Mouse (Mus musculus): ENCODE results near the gene Bri3.

Gene Bri3

DNA sequence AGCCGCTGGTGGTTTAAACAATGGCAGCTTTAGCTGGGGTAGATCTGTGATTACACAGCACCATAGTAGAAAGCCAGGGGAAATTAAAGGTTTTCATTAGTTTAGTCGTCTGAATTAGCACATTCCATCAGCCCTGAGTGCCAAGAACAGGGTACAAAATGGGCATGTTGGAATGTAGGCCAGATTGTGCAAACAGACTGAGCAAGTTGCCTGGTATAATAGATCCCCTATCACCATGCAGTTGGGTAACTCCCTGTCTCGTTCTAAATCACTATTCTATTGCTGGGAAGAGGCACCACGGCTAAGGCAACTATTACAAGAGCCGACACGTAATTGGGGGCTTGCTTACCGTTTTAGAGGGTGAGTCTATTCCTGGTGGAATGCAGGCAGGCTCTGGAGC, 9.5 kb upstream of the Bri3 start:
- DNase-seq = no peak

DNA sequence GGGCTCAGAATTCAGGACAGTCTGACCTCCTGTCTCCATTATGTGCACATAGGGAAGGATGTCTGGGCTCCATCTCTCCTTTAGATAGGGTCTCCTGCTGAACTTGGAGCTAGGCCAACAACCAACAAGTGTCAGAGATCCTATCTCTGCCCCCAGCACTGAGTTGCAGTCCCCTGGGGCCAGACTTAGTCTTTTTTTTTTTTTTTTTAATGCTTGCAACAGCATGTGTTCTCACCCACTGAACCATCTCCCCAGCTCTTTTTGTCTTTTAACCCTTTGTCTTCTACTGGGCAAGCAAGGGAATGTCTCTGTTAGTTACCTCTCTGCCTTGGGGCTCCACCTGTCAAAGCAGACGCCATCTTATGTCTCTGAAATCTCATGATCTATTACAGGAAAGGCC, 5.3 kb upstream of the Bri3 start:
- DNase-seq = no peak

DNA sequence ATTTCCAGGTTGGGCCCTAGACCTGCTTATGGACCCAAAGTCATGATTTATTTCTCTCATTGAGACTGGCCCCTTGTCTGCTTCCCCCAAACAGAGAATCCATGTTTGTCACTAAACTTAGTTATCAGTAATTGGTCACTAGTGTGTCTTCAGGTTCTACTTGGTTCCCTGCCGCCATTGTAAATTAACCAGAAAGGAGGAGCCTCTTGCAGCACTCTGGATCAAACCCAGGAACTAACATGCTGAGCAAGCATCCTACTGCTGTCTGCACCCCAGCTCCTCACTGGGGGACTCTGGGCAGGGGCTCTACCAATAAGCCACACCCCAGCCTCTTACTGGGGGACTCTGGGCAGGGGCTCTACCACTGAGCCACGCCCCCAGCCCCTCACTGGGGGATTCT, 1.4 kb downstream of the Bri3 start:
- no peak for DNase-seq

DNA sequence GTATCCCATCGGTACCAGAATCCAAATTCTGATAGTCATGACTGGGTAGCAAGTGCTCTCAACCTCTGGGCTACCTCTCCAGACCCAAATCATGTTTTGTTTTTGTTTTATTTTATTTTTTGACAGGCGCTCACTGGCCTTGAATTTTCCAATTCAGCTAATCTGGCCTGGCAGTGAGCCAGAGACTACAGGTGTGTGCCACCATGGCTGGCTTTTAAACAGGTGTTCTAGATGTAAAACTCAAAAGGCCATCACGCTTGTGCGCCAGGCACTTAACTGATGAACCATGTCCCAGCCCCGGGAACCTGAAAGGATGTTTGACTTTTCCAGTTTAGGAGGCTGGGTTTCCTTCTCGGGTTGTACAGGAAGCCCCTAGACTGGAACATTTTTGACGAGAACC, 2.4 kb downstream of the Bri3 start:
- no peak for DNase-seq

DNA sequence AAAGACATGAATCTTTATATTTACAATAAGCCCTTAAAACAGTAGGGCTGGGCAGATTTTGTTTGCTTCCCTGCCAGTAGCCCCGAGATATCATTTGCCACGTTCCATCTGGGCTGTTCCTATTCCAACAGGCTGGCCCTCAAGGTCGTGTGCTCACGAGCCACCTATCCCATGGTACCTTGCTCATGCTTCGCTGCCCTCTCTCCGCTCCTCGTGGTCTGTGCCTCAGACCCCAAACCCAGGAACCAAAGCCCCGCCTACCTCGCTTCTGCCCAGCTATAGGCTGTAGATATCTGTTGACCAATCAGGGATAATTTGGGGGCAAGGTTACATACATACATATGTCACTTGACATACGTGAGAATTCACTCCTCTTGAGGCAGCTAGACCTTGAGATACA, 3.1 kb downstream of the Bri3 start:
- DNase-seq = no peak

DNA sequence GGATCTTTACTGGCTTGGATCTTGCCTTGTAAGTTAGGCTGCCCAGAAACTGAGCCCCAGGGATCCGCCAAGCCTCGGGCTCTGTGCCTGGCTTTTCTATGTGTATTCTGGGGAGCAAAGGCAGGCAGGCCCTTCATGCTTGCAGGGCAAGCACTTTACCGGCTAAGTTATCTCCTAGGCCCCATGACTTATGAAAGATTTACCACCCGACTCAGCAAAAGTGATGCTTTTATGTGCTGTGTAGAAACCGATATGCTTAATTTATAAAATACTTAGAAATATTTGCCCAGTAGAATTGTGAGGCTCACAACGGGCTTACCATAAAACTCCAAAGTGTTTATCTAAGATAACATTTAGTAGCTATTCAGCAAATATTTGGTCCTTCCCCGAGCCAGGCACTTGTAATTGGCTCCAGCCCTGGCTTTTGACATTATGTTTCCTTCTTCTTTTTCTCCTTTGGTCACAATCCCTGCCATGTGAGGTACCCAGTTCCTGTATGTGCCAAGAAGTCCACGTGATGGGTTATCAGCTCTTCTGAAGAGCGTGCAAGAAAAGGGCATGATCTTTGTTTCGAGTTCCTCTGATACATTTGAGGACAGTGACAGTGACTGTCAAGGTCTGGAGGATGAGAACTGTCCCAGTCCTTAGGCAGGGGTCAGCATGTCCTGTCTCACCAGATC, 3.8 kb downstream of the Bri3 start:
- DNase-seq = no peak

DNA sequence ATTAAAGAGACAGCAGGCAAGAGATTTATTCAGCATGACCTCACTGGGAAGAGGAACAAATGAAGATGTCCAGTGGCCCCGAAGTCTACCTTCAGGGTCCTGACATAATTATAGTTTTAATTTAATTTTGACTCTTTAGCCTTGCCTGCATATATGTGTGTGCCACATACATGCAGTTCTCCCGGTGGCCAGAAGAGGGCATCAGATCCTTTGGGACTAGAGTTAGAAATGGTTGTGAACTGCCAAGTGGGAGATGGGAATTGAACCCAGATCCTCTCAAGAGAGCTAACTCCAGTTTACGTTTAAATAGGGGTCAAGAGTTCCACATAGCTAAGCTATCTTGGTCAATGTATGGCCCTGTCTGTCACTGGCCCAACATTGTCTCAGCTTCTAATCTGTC, 5.6 kb downstream of the Bri3 start:
- DNase-seq = no peak

- no peak for DNase-seq
Measured at GRCm38 (mm10) chr5:144251876-144252577, 7.8 kb downstream of the Bri3 start.

DNA sequence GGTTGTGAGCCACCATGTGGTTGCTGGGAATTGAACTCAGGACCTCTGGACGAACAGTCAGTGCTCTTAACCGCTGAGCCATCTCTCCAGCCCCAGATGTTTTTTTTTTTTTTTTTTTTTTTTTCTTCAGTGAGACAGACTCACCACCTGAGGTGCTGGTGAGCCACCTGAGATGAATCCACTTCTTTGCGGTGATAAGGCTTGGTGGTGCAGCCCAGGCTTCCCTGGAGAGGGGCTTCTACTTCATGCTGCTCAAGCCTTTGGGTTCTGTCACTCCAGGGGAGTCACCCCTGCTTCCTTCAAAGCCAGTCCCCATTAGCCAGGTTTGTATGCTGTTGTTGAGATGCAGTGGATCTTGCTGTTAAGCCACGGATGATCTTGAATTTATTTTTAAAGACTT, 9.0 kb downstream of the Bri3 start:
- peak in 1 of 2 experiments; percentile 25 for DNase-seq

- DNase-seq = peak; percentile 33 to 57
Measured at GRCm38 (mm10) chr5:144254122-144254810, 10.0 kb downstream of the Bri3 start.

DNA sequence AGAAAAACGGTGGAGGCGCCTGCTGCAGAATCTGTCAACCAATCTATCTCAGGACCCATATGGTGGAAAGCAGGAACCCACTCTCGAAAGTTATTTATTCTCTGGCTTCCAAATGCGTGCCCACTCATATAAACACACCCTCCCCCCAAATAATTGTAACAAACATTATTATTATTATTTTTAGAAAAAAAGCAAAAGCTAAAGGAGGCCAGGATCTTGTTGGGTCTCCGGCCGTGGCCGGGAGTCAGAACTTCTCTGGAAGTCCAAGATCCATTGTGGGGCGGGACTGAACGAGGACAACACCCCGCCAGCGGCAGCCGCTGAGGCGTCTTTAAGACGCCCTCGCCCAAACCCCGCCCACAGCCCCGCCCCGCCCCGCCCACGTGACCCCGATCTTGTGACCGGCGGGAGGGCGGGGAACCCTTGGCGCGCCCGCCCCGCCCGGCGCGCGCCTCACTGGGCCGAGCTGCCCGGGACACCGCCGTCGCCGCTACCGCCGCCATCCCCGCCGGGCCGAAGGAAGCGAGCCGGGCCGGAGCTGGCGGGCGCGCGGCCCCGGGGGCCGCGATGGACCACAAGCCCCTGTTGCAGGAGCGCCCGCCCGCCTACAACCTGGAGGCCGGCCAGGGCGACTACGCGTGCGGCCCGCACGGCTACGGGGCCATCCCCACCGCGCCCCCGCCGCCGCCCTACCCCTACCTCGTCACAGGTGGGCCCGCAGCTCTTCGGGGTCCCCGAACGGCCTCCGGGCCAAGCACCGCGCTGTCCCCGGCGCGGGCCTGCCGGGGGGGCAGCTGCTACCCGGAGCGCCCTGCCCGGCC, 10.8 kb downstream of the Bri3 start:
- DNase-seq = peak; percentile 78 to 84

- peak; percentile 40 to 52 for DNase-seq
Measured at GRCm38 (mm10) chr5:144255632-144256540, 11.6 kb downstream of the Bri3 start.

GRCm38 (mm10) chr5:144256541-144256870, 12.3 kb downstream of the Bri3 start:
- no peak for DNase-seq

- DNase-seq = no peak
Measured at GRCm38 (mm10) chr5:144256888-144257287, 12.7 kb downstream of the Bri3 start.

- peak; percentile 29 to 37 for DNase-seq
Measured at GRCm38 (mm10) chr5:144257451-144258110, 13.3 kb downstream of the Bri3 start.

DNA sequence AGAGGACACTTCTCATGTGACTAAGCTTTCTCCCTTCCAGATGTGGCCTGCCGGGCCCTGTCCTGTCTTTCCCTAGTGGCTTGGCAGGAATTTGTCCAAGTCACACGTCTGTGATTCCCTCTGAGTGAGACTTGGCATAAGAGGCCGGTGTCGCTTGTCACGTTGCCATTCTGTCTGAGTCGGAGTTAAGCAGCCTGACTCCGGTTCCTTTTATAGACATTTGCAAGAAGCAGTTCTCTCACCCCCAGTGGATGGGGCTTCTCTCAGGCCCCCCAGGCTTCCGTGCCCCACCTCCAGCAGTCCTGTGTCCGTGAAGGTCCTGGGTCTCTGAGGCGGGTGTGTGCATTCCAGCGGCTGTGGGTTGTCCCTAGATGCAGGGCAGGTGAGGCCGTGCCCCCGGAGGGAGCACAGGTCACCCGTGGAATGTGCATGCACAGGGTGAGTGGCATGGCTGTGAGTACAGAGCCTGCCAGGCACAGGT, 13.9 kb downstream of the Bri3 start:
- no peak for DNase-seq

GRCm38 (mm10) chr5:144258687-144259086, 14.4 kb downstream of the Bri3 start:
- no peak for DNase-seq

- DNase-seq = no peak
Measured at GRCm38 (mm10) chr5:144259228-144259627, 15.0 kb downstream of the Bri3 start.

GRCm38 (mm10) chr5:144260464-144260863, 16.2 kb downstream of the Bri3 start:
- no peak for DNase-seq

- no peak for DNase-seq
Measured at GRCm38 (mm10) chr5:144261309-144261708, 17.1 kb downstream of the Bri3 start.

- no peak for DNase-seq
Measured at GRCm38 (mm10) chr5:144261829-144262228, 17.6 kb downstream of the Bri3 start.

Data from thymus, postnatal 36 days (tissue).